Mouse (Mus musculus) leukemia stem cell, adult 10-12 weeks (primary cell): ENCODE measurements around the gene Dusp9. TPM values are rescaled to one million over a fixed set of nuclear protein-coding genes. Genes with fewer than 3 reads are reported as not detected.

Source experiments
- polyA plus RNA-seq: library from polyadenylated mRNA; stranded (reverse); fragments of >175 nt; gene quantifications from 2 replicates; pipeline ENCODE4 v1.2.3, GENCODE M21; 2012; ENCODE audit warnings: low replicate concordance

Gene Dusp9
- 0.32 and 0.43 TPM in 2 replicates for polyA plus RNA-seq

GRCm38 (mm10) chrX:73639255-73639675 is at the start of gene Dusp9:
TSS of gene Dusp9 (plus strand) at chrX:73639419.

GRCm38 (mm10) chrX:73659575-73660283 is 20.5 kb downstream of the Dusp9 start, which contains the start of gene Pnck:
TSS of gene Pnck (minus strand) at chrX:73660117.

GRCm38 (mm10) chrX:73672879-73673618 is 33.8 kb downstream of the Dusp9 start, which contains the start of gene Slc6a8:
TSS of gene Slc6a8 (plus strand) at chrX:73673150.

Other genes with a start within 250 kb of the Dusp9 start
- gene Gm18336, start 240.7 kb upstream of the Dusp9 start, polyA plus RNA-seq = not detected in 2 replicates
- gene Zfp92, start 228.3 kb upstream of the Dusp9 start, polyA plus RNA-seq = 0.05 TPM in 1 of 2 replicates, not detected in the other
- not detected in 2 replicates for gene Trex2, start 204.1 kb upstream of the Dusp9 start, polyA plus RNA-seq
- 1.0 and 2.9 TPM in 2 replicates for gene Haus7, start 180.4 kb upstream of the Dusp9 start, polyA plus RNA-seq
- gene Bgn, start 155.8 kb upstream of the Dusp9 start, polyA plus RNA-seq = 0.98 and 20.4 TPM in 2 replicates
- gene Atp2b3, start 136.3 kb upstream of the Dusp9 start, polyA plus RNA-seq = not detected in 2 replicates
- gene Pnck, start 20.7 kb downstream of the Dusp9 start, polyA plus RNA-seq = 0.21 and 0.50 TPM in 2 replicates
- 0.57 and 0.89 TPM in 2 replicates for gene Slc6a8, start 33.7 kb downstream of the Dusp9 start, polyA plus RNA-seq
- 5.8 and 8.4 TPM in 2 replicates for gene Bcap31, start 76.8 kb downstream of the Dusp9 start, polyA plus RNA-seq
- 10.7 and 18.0 TPM in 2 replicates for gene Abcd1, start 77.2 kb downstream of the Dusp9 start, polyA plus RNA-seq
- gene Plxnb3, start 117.7 kb downstream of the Dusp9 start, polyA plus RNA-seq = 0.75 and 0.76 TPM in 2 replicates
- gene Srpk3, start 135.0 kb downstream of the Dusp9 start, polyA plus RNA-seq = 3.0 and 9.8 TPM in 2 replicates
- gene Idh3g, start 147.5 kb downstream of the Dusp9 start, polyA plus RNA-seq = 21.6 and 28.2 TPM in 2 replicates
- gene Ssr4, start 147.6 kb downstream of the Dusp9 start, polyA plus RNA-seq = 13.6 and 32.8 TPM in 2 replicates
- 0.80 and 1.3 TPM in 2 replicates for gene Pdzd4, start 185.6 kb downstream of the Dusp9 start, polyA plus RNA-seq